Mouse (Mus musculus) heart, postnatal 0 days (tissue): ENCODE measurements around the gene Prrg2. TPM values are rescaled to one million over a fixed set of nuclear protein-coding genes. Genes with fewer than 3 reads are reported as not detected.

Source experiments
- ATAC-seq: fragments of 200-750 bp; cut with Nextera tagmentation; 2 replicates; pipeline ENCODE4 v1.8.0; 2017; ENCODE audit warnings: low read depth, moderate number of reproducible peaks, moderate library complexity; ENCODE audit not compliant: insufficient read depth
- DNase-seq: peaks from one replicate; pipeline ENCODE4 v3.0.0-alpha.2; 2016; ENCODE audit warnings: low spot score
- H3K27ac ChIP-seq: fragments of 300-500 bp; sonication (generic); 2 replicates; pipeline ENCODE4 v1.5.1; 2014; ENCODE audit warnings: low read depth, mild to moderate bottlenecking
- H3K27me3 ChIP-seq: fragments of 300-500 bp; sonication (generic); 2 replicates; pipeline ENCODE4 v1.6.1; 2014; ENCODE audit warnings: low read length, mixed read lengths; ENCODE audit not compliant: control insufficient read depth, insufficient read depth
- H3K36me3 ChIP-seq: fragments of 300-500 bp; sonication (generic); replicated peaks from 2 replicates; pipeline ENCODE4 v1.6.1; 2014; ENCODE audit warnings: low read length, mixed read lengths; ENCODE audit not compliant: control insufficient read depth, insufficient read depth
- H3K4me1 ChIP-seq: fragments of 300-500 bp; sonication (generic); 2 replicates; pipeline ENCODE4 v1.6.1; 2014; ENCODE audit warnings: antibody characterized with exemption; ENCODE audit not compliant: control insufficient read depth, insufficient read depth
- H3K4me2 ChIP-seq: fragments of 300-500 bp; sonication (generic); 2 replicates; pipeline ENCODE4 v1.6.1; 2014; ENCODE audit warnings: low read depth, mild to moderate bottlenecking, low read length, moderate library complexity
- H3K4me3 ChIP-seq: fragments of 300-500 bp; sonication (generic); 2 replicates; pipeline ENCODE4 v1.5.1; 2014; ENCODE audit warnings: low read depth, low read length
- H3K9ac ChIP-seq: fragments of 300-500 bp; sonication (generic); replicated peaks from 2 replicates; pipeline ENCODE4 v1.6.1; 2014; ENCODE audit warnings: low read depth, low read length, mixed read lengths
- H3K9me3 ChIP-seq: fragments of 300-500 bp; sonication (generic); replicated peaks from 2 replicates; pipeline ENCODE4 v1.6.1; 2016; ENCODE audit warnings: low read length; ENCODE audit not compliant: control insufficient read depth
- CTCF ChIP-seq: IDR thresholded peaks from 2 replicates; pipeline ENCODE4 v1.5.1; 2016; ENCODE audit warnings: antibody characterized with exemption, control low read depth, low read depth
- EP300 ChIP-seq: IDR thresholded peaks from 2 replicates; pipeline ENCODE4 v1.6.1; 2016; ENCODE audit warnings: antibody characterized with exemption, low read depth
- WGBS: fragments of 180-500 bp; shearing (Covaris S2); extraction: QIAGEN DNeasy Blood & Tissue Kit; methylation state at CpG from one replicate; pipeline ENCODE4 v1.1.7; 2014; 5-methylcytosine and 5-hydroxymethylcytosine counted together
- polyA plus RNA-seq: library from polyadenylated mRNA; unstranded; fragments of >200 nt; fragmentation: Nextera tagmentation; extraction: Ambion mirVana; gene quantifications from 2 replicates; pipeline ENCODE4 v1.2.1, GENCODE M21; 2015
- total RNA-seq: library from RNA; depleted of rRNA; stranded (reverse); fragments of >200 nt; gene quantifications from 2 replicates; pipeline ENCODE4 v1.2.3, GENCODE M21; 2014; ENCODE audit warnings: low replicate concordance

Gene Prrg2
- total and polyA plus RNA-seq, 2 experiments from 2014 or later = 13.3 to 22.0 TPM

DNA sequence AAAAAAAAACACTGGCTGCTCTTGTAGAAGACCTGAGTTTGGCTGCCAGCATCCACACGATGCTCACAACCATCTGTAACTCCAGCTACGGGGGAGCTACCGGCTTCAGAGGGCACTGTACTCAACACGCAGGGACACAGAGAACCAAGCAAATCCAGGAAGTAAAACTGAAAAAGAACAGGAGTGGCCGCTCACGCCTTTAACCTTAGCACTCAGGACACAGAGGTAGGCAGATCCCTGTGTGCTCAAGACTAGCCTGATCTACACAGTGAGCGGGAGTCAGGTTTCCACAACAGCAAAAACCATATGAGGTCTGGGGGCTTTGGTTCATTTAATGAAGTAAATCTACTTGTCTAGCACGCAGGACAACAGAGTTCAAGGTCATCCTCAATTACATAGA, 43.0 kb upstream of the Prrg2 start:
- TF ChIP-seq EP300 (no peak), CTCF (no peak)
- Histone ChIP-seq H3K27ac (no peak overlapping the region), H3K27me3 (no peaks in the 10 kb centered on the region), H3K4me3 (no peak overlapping the region), H3K4me2 (no peak overlapping the region), H3K36me3 (no peaks in the 10 kb centered on the region; the same call in 1 of the 2 replicates), H3K9me3 (no peaks in the 10 kb centered on the region), H3K4me1 (peaks cover 17% of the 10 kb centered on the region), H3K9ac (no peak overlapping the region)
- WGBS = 79% methylated on average over 8 of the region's 8 CpGs
- no peak for ATAC-seq
- no peak for DNase-seq

DNA sequence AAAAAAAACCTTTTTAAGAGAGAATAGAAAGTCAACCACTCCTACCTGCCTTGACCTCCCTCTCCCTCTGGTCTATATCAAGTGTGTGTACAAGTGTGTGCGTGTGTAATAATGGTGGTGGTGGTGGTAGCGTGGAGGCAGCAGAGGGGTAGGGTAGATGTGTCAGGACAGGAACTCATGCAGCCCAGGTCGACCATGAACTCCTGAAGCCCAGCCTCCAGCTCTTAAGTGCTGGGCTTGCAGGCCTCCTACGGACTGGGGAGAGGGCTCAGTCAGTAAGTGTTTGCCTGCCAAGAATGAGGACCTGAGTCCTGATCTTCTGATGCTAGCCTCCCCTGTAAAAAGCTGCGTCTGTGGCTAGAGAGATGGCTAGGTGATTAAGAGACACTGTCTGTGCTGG, 42.5 kb upstream of the Prrg2 start:
- Histone ChIP-seq H3K27me3 (no peaks in the 10 kb centered on the region), H3K9ac (no peak overlapping the region), H3K4me1 (peaks cover 17% of the 10 kb centered on the region), H3K4me3 (no peak overlapping the region), H3K4me2 (no peak overlapping the region), H3K9me3 (no peaks in the 10 kb centered on the region), H3K36me3 (no peaks in the 10 kb centered on the region; the same call in 1 of the 2 replicates), H3K27ac (no peak overlapping the region)
- no peak for DNase-seq
- TF ChIP-seq CTCF = no peak
- no peak for TF ChIP-seq EP300
- ATAC-seq = no peak
- WGBS = 75% methylated on average over 5 of the region's 5 CpGs

DNA sequence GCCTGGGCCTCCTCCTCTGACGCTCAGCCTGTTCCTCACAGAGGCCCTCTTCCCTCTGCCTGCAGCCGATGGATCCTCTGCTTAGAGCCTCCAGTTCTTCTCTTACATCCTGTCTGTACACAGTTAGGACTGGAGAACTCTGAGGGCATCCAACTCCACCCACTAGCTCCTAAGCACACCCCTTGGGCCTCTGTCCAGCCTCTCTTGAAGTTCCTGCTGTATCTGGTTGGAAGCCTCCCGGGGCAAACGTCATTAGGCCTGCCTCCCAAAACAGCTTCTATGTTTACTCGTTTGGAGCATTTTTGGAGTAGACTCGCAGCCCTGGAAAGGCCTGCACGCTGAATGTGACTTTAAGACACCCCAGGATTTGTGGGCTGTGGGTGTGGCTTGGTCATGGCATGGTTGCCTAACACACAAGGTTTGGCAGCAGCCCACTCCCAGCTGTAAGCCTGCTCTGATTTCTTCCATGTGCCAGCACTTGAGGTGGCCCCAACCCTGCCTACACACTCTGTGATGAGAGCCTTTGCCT, 41.2 kb upstream of the Prrg2 start, which contains the start of gene Fcgrt:
TSS of gene Fcgrt (minus strand) at position 200 of the 529 bp plus-strand sequence.
- peak within 1 kb of the TSS; percentile 46 for H3K4me3 ChIP-seq
- H3K27ac ChIP-seq = peak within 1 kb of the TSS; percentile 86
- 13% methylated on average over 7 of the region's 7 CpGs for WGBS
- H3K9ac ChIP-seq = peak within 1 kb of the TSS; percentile 68
- H3K4me2 ChIP-seq = peak within 1 kb of the TSS; percentile 62
- no peaks in the 10 kb centered on the region for H3K27me3 ChIP-seq
- H3K36me3 ChIP-seq = peaks cover 4% of the 10 kb centered on the region; the same call in 1 of the 2 replicates
- no peaks in the 10 kb centered on the region for H3K9me3 ChIP-seq
- H3K4me1 ChIP-seq = peaks cover 17% of the 10 kb centered on the region
- ATAC-seq (peak; percentile 99), DNase-seq (peak; percentile 99)
- no peak for TF ChIP-seq CTCF

DNA sequence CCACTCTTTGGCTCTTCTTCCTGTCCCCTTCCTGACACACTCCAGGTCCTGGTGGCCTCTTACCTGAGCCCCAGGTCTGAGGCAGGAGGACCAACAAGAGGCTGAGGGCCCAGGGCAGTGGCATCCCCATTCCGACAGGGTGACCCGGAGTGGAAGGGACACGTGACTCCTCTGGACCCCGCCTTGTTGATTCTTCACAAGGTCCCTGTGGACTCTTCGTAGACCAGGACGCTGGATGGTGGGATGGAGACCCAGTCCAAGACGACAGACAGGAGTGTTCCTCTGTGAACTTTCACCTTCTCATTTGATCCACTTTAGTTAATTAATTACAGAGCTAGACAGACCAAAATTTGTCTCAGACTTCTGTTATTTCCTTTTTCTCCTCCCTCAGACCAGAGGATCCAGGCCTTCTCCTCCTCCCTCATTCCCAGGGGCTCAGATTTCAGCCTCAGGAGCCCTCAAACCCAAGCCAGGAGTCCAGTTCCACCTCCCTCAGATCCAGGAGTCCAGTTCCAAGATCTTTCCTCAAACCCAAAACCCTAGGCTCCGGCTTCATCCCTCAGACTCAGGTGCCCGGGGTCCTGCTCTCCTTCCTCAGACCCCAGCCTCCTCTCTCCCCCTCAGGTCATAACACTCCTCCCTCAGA, 40.6 kb upstream of the Prrg2 start:
- ATAC-seq (no peak), DNase-seq (no peak)
- WGBS = 65% methylated on average over 9 of the region's 9 CpGs
- Histone ChIP-seq H3K4me2 (peak overlapping the region; percentile 62), H3K9me3 (no peaks in the 10 kb centered on the region), H3K27ac (peak overlapping the region; percentile 86), H3K27me3 (no peaks in the 10 kb centered on the region), H3K36me3 (peaks cover 6% of the 10 kb centered on the region; the same call in 1 of the 2 replicates), H3K9ac (peak overlapping the region; percentile 68), H3K4me3 (peak overlapping the region; percentile 46), H3K4me1 (peaks cover 17% of the 10 kb centered on the region)
- TF ChIP-seq EP300 (no peak), CTCF (no peak)

DNA sequence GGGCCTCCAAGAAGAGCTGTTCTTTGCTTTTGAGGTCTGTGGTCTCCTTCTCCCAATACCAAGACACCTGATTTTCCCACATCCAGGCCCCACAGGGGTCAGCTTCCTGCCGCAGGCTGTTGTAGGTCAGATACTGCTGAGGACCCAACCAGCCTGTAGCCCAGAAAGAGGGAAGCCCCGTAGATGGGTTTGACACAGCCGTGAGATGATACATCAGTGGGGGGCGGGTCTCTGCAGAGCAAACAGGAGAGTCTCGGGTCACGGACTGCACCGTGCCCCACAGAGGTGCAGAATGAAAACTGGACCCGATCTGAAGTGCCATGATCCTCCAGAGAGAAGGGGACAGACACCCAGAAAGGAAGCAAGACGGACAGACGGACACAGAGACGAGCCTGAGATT, 40.0 kb upstream of the Prrg2 start:
- WGBS = 77% methylated on average over 11 of the region's 11 CpGs
- H3K9me3 ChIP-seq = no peaks in the 10 kb centered on the region
- ATAC-seq = no peak
- no peaks in the 10 kb centered on the region for H3K27me3 ChIP-seq
- H3K27ac ChIP-seq = no peak overlapping the region
- TF ChIP-seq CTCF = no peak
- no peak for TF ChIP-seq EP300
- H3K4me2 ChIP-seq = peak overlapping the region; percentile 62
- H3K4me1 ChIP-seq = peaks cover 17% of the 10 kb centered on the region
- DNase-seq = no peak
- H3K9ac ChIP-seq = peak overlapping the region; percentile 68
- H3K36me3 ChIP-seq = peaks cover 8% of the 10 kb centered on the region; the same call in 1 of the 2 replicates
- H3K4me3 ChIP-seq = peak overlapping the region; percentile 46

DNA sequence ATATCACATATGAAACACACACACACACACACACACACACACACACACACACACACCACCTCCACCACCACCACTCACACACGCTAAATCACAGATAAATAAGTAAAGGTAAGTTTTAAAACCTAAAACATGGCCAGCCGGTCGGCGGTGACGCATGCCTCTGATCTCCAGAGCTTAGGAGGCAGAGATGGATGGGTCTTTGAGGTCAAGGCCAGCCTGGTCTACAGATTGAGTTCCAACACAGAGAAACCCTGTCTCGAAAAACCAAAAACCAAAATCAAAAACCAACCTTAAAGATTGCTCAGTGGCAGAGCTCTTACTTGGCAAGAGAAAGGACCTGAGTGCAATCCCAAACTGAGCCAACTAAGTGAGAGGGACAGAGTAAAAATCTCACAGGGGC, 37.6 kb upstream of the Prrg2 start:
- peaks cover 12% of the 10 kb centered on the region; the same call in 1 of the 2 replicates for H3K36me3 ChIP-seq
- no peak overlapping the region for H3K27ac ChIP-seq
- TF ChIP-seq CTCF (no peak), EP300 (no peak)
- DNase-seq (no peak), ATAC-seq (no peak)
- H3K4me1 ChIP-seq = peaks cover 17% of the 10 kb centered on the region
- WGBS = 88% methylated on average over 6 of the region's 6 CpGs
- no peaks in the 10 kb centered on the region for H3K9me3 ChIP-seq
- no peak overlapping the region for H3K9ac ChIP-seq
- H3K4me3 ChIP-seq = no peak overlapping the region
- H3K27me3 ChIP-seq = no peaks in the 10 kb centered on the region
- H3K4me2 ChIP-seq = no peak overlapping the region
